ENCODE assay signal across 15 mouse cellular contexts in the genomic region with DNA sequence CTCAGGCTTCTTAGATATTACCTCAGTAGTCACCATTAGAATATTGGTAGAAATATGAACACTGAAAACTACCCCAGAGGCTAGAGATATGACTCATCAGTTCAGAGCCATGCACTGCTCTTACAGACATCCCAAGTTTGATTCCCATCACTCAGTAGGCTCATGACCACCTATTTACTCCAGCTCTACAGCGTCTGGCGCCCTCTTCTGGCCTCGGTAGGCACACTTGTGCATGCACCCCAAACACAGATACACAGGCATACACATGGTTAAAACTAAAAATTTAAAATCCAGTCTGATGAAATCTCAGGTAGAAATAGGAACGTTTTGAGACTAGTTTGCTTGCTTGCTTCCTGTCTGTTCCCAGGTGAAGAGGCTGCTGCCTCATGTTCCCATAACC.
DNase-seq lines count a peak whose midpoint lies in the region; ATAC-seq and TF ChIP-seq lines count a peak whose summit lies in the region.
"Had no signal": no experiment of that assay in that cellular context is flagged by ENCODE, and none has a peak within 500 bp of the region (broad histone marks: within the 10 kb centered on the region; RNA-seq: fewer than 3 reads in every experiment).

No protein-coding gene starts in this region.

- 76% methylated on average over 4 of the region's 4 CpGs for WGBS in kidney, postnatal 0 days
- WGBS in kidney, embryonic 15.5 days: 75% methylated on average over 4 of the region's 4 CpGs

- H3K27me3 ChIP-seq in kidney, postnatal 0 days (ENCODE audit: insufficient read depth, low read length): no peaks in the 10 kb centered on the region
- H3K27me3 ChIP-seq in kidney, embryonic 15.5 days: no peaks in the 10 kb centered on the region
- H3K27me3 ChIP-seq in testis, adult 2 months (ENCODE audit: control insufficient read depth, insufficient read depth, low read length): no peaks in the 10 kb centered on the region
- H3K27me3 ChIP-seq in ES-Bruce4 (ENCODE audit: control insufficient read depth, insufficient read depth, low read length, poor library complexity, severe bottlenecking): no peaks in the 10 kb centered on the region
- H3K27me3 ChIP-seq: heart, embryonic 12.5 days; midbrain, embryonic 12.5 days had no signal

- no peak overlapping the region for H3K4me3 ChIP-seq in kidney, postnatal 0 days (replicated peaks; ENCODE audit: low read depth, low read length)
- no peak overlapping the region for H3K4me3 ChIP-seq in kidney, embryonic 15.5 days (replicated peaks)
- no peak overlapping the region for H3K4me3 ChIP-seq in testis, adult 2 months (ENCODE audit: control insufficient read depth, low read depth, low read length)
- no peak overlapping the region for H3K4me3 ChIP-seq in ES-Bruce4 (ENCODE audit: low read depth, low read length)
- H3K4me3 ChIP-seq: heart, embryonic 12.5 days; midbrain, embryonic 12.5 days had no signal

- no peak overlapping the region for H3K9ac ChIP-seq in kidney, postnatal 0 days (ENCODE audit: low read depth, low read length)
- no peak overlapping the region for H3K9ac ChIP-seq in kidney, embryonic 15.5 days
- no peak overlapping the region for H3K9ac ChIP-seq in ES-Bruce4 (ENCODE audit: low read depth, poor library complexity, severe bottlenecking)
- H3K9ac ChIP-seq: heart, embryonic 12.5 days; midbrain, embryonic 12.5 days had no signal

- H3K27ac ChIP-seq in kidney, postnatal 0 days: no peak overlapping the region
- H3K27ac ChIP-seq in kidney, embryonic 15.5 days: no peak overlapping the region
- no peak overlapping the region for H3K27ac ChIP-seq in testis, adult 2 months (ENCODE audit: control insufficient read depth, insufficient read depth, low read depth, low read length)
- no peak overlapping the region for H3K27ac ChIP-seq in ES-Bruce4 (ENCODE audit: insufficient read depth, low read length)
- H3K27ac ChIP-seq: midbrain, embryonic 12.5 days had no signal

- no peak overlapping the region for H3K4me2 ChIP-seq in kidney, postnatal 0 days (ENCODE audit: low read length)
- no peak overlapping the region for H3K4me2 ChIP-seq in kidney, embryonic 15.5 days
- H3K4me2 ChIP-seq: heart, embryonic 12.5 days; midbrain, embryonic 12.5 days had no signal

- no peak for TF ChIP-seq POLR2A in testis, adult 2 months (IDR thresholded peaks at IDR 0.05; ENCODE audit: control insufficient read depth, low read depth, low read length)
- no peak for TF ChIP-seq POLR2A in ES-Bruce4 (IDR thresholded peaks at IDR 0.05; ENCODE audit: insufficient read depth, low read length)

- no peaks in the 10 kb centered on the region for H3K9me3 ChIP-seq in kidney, postnatal 0 days (replicated peaks; ENCODE audit: low read length)
- H3K9me3 ChIP-seq in kidney, embryonic 15.5 days (replicated peaks): no peaks in the 10 kb centered on the region; the same call in 1 of the 2 replicates
- no peaks in the 10 kb centered on the region for H3K9me3 ChIP-seq in ES-Bruce4 (replicated peaks; ENCODE audit: control insufficient read depth, insufficient read depth, low read length, poor library complexity, severe bottlenecking)
- H3K9me3 ChIP-seq: midbrain, embryonic 12.5 days had no signal

- no peak for DNase-seq in kidney, postnatal 0 days (ENCODE audit: low spot score)
- no peak for DNase-seq in testis, postnatal 14 days (ENCODE audit: low spot score)
- DNase-seq in ZHBTc4 (ENCODE audit: low read depth, low spot score): peak; percentile 57
- DNase-seq: adrenal gland, postnatal 25 days; gastrocnemius, postnatal 25 days; heart, postnatal 36 days; kidney, postnatal 14 days; lung, postnatal 4 days had no signal

- H3K4me1 ChIP-seq in kidney, postnatal 0 days (replicated peaks; ENCODE audit: insufficient read depth, low read length): no peaks in the 10 kb centered on the region
- no peaks in the 10 kb centered on the region for H3K4me1 ChIP-seq in kidney, embryonic 15.5 days
- H3K4me1 ChIP-seq in testis, adult 2 months (ENCODE audit: control insufficient read depth, insufficient read depth, low read length): no peaks in the 10 kb centered on the region; the same call in 1 of the 2 replicates
- no peaks in the 10 kb centered on the region for H3K4me1 ChIP-seq in ES-Bruce4 (ENCODE audit: control insufficient read depth, insufficient read depth, low read length)
- H3K4me1 ChIP-seq: heart, embryonic 12.5 days; midbrain, embryonic 12.5 days had no signal

- no peaks in the 10 kb centered on the region for H3K36me3 ChIP-seq in kidney, postnatal 0 days (ENCODE audit: insufficient read depth, low read length)
- H3K36me3 ChIP-seq in kidney, embryonic 15.5 days: no peaks in the 10 kb centered on the region
- no peaks in the 10 kb centered on the region for H3K36me3 ChIP-seq in testis, adult 2 months (ENCODE audit: control insufficient read depth, insufficient read depth, low read length)
- H3K36me3 ChIP-seq in ES-Bruce4 (ENCODE audit: control insufficient read depth, insufficient read depth, low read length, poor library complexity, severe bottlenecking): no peaks in the 10 kb centered on the region
- H3K36me3 ChIP-seq: G1E; heart, embryonic 12.5 days; midbrain, embryonic 12.5 days had no signal

- TF ChIP-seq CTCF in kidney, postnatal 0 days (IDR thresholded peaks at IDR 0.05; ENCODE audit: low read depth): peak; percentile 15; the same call in 1 of the 2 replicates
- TF ChIP-seq CTCF in testis, adult 2 months (IDR thresholded peaks at IDR 0.05; ENCODE audit: control insufficient read depth, insufficient read depth, insufficient replicate concordance, low read depth, low read length): peak; percentile 56; the same call in 1 of the 2 replicates
- TF ChIP-seq CTCF in ES-Bruce4 (IDR thresholded peaks at IDR 0.05; ENCODE audit: low read depth, low read length): peak; percentile 70

- ATAC-seq in kidney, postnatal 0 days (replicated peaks; ENCODE audit: low FRiP score, low read depth): no peak
- no peak for ATAC-seq in kidney, embryonic 15.5 days (replicated peaks; ENCODE audit: low FRiP score)
- no peak for ATAC-seq in cerebellum, adult (ENCODE audit: insufficient number of reproducible peaks, low FRiP score, low TSS enrichment)

- TF ChIP-seq EP300 in ES-Bruce4 (IDR thresholded peaks at IDR 0.05; ENCODE audit: insufficient read depth, low read depth, low read length): no peak

Comparison
In these comparisons a context has a peak if more than half of its experiments do, and no peak if none do; other contexts are left out.
1. CTCF ChIP-seq: peak in every context shown above with its lines; median percentile 70 in ES-Bruce4; 56 in testis, adult 2 months; 15 in kidney, postnatal 0 days.